Mouse (Mus musculus) MEL (cell line): ENCODE data around the gene Ppt2. TPM values are rescaled to one million over a fixed set of nuclear protein-coding genes. Genes with fewer than 3 reads are reported as not detected.
A peak's percentile ranks its signal among the peaks of the same experiment; 100 is the strongest.

ENCODE experiments used
- DNase-seq: peaks from one replicate; pipeline ENCODE4 v3.0.0; 2011; ENCODE audit warnings: low read depth, low spot score
- H3K27ac ChIP-seq: 2 replicates; pipeline ENCODE4 v1.5.1; 2012; ENCODE audit warnings: low read depth, mild to moderate bottlenecking, control low read depth, low read length, moderate library complexity; ENCODE audit not compliant: control insufficient read depth
- H3K27me3 ChIP-seq, 2 experiments: fragments of 150-350 bp in 1 of 2; sonication (generic) in 1 of 2; 2 replicates each; pipeline ENCODE4 v1.6.1; 2012; ENCODE audit warnings: low read length in 2 of 2, mild to moderate bottlenecking in 2 of 2, improper control_type of control experiment in 1 of 2, moderate library complexity in 1 of 2; ENCODE audit not compliant: insufficient read depth in 2 of 2, control insufficient read depth in 1 of 2
- H3K36me3 ChIP-seq, 2 experiments: 2 replicates each; pipeline ENCODE4 v1.6.1; 2012 to 2014; ENCODE audit warnings: low read length in 2 of 2, improper control_type of control experiment in 1 of 2, inconsistent platforms in 1 of 2, mild to moderate bottlenecking in 1 of 2; ENCODE audit not compliant: insufficient read depth in 2 of 2, control insufficient read depth in 1 of 2
- H3K4me1 ChIP-seq, 2 experiments: fragments of 150-350 bp in 1 of 2; sonication (generic) in 1 of 2; 2 replicates each; pipeline ENCODE4 v1.6.1; 2012; ENCODE audit warnings: low read length in 2 of 2, improper control_type of control experiment in 1 of 2, mild to moderate bottlenecking in 1 of 2; ENCODE audit not compliant: insufficient read depth in 2 of 2, control insufficient read depth in 1 of 2
- H3K4me3 ChIP-seq, 2 experiments: fragments of 150-350 bp in 1 of 2; sonication (generic) in 1 of 2; 2 replicates each; pipeline ENCODE4 v1.5.1; 2012; ENCODE audit warnings: low read depth in 2 of 2, low read length in 2 of 2, mild to moderate bottlenecking in 2 of 2, moderate library complexity in 2 of 2, control low read depth in 1 of 2, improper control_type of control experiment in 1 of 2; ENCODE audit not compliant: control insufficient read depth in 1 of 2, insufficient read depth in 1 of 2
- H3K79me2 ChIP-seq: 2 replicates; pipeline ENCODE4 v1.6.1; 2012; ENCODE audit warnings: mild to moderate bottlenecking, low read length, moderate library complexity; ENCODE audit not compliant: control insufficient read depth, poor library complexity, insufficient read depth
- H3K9ac ChIP-seq: 2 replicates; pipeline ENCODE4 v1.6.1; 2012; ENCODE audit warnings: low read depth, mild to moderate bottlenecking, control low read depth, low read length, moderate library complexity; ENCODE audit not compliant: control insufficient read depth, poor library complexity, severe bottlenecking
- H3K9me3 ChIP-seq: fragments of 150-350 bp; sonication (generic); replicated peaks from 2 replicates; pipeline ENCODE4 v1.6.1; 2012; ENCODE audit warnings: mild to moderate bottlenecking, low read length, improper control_type of control experiment, moderate library complexity; ENCODE audit not compliant: insufficient read depth
- BHLHE40 ChIP-seq: IDR thresholded peaks from 2 replicates; pipeline ENCODE4 v1.6.1; 2012; ENCODE audit warnings: low read depth, mild to moderate bottlenecking, inconsistent platforms, low read length, improper control_type of control experiment, borderline replicate concordance
- CHD1 ChIP-seq: IDR thresholded peaks from 2 replicates; pipeline ENCODE4 v1.6.1; 2012; ENCODE audit warnings: low read depth, mild to moderate bottlenecking, inconsistent platforms, low read length, improper control_type of control experiment
- CHD2 ChIP-seq: IDR thresholded peaks from 2 replicates; pipeline ENCODE4 v1.6.1; 2011; ENCODE audit warnings: low read length, improper control_type of control experiment
- CTCF ChIP-seq, 3 experiments: IDR thresholded peaks in 2 of 3; conservative IDR thresholded peaks in 1 of 3; 2 replicates each; pipeline ENCODE4 v1.5.1; 2011 to 2012; ENCODE audit warnings: low read length in 3 of 3, low read depth in 2 of 3, mild to moderate bottlenecking in 2 of 3, improper control_type of control experiment in 1 of 3, inconsistent platforms in 1 of 3, mixed read lengths in 1 of 3, moderate library complexity in 1 of 3; ENCODE audit not compliant: control insufficient read depth in 1 of 3, insufficient read depth in 1 of 3, poor library complexity in 1 of 3, severe bottlenecking in 1 of 3
- E2F4 ChIP-seq: IDR thresholded peaks from 2 replicates; pipeline ENCODE4 v1.6.1; 2011; ENCODE audit warnings: low read depth, low read length, improper control_type of control experiment, borderline replicate concordance
- ELF1 ChIP-seq: IDR thresholded peaks from 2 replicates; pipeline ENCODE4 v1.6.1; 2014; ENCODE audit warnings: low read depth, mild to moderate bottlenecking, inconsistent platforms, low read length, improper control_type of control experiment, moderate library complexity
- GABPA ChIP-seq: IDR thresholded peaks from 2 replicates; pipeline ENCODE4 v1.6.1; 2012; ENCODE audit warnings: low read depth, mild to moderate bottlenecking, inconsistent platforms, low read length, improper control_type of control experiment, moderate library complexity
- GATA1 ChIP-seq: IDR thresholded peaks from 2 replicates; pipeline ENCODE4 v1.6.1; 2011; ENCODE audit warnings: low read depth, low read length, improper control_type of control experiment
- JUND ChIP-seq: IDR thresholded peaks from 2 replicates; pipeline ENCODE4 v1.6.1; 2011; ENCODE audit warnings: low read depth, mild to moderate bottlenecking, improper control_type of control experiment, low read length
- MAFK ChIP-seq: IDR thresholded peaks from 2 replicates; pipeline ENCODE4 v1.6.1; 2011; ENCODE audit warnings: low read depth, mild to moderate bottlenecking, low read length, improper control_type of control experiment, borderline replicate concordance
- MAX ChIP-seq: IDR thresholded peaks from 2 replicates; pipeline ENCODE4 v1.6.1; 2011; ENCODE audit warnings: low read length, improper control_type of control experiment
- MAZ ChIP-seq: IDR thresholded peaks from 2 replicates; pipeline ENCODE4 v1.6.1; 2012; ENCODE audit warnings: low read depth, mild to moderate bottlenecking, inconsistent platforms, low read length, improper control_type of control experiment
- MEF2A ChIP-seq: IDR thresholded peaks from 2 replicates; pipeline ENCODE4 v1.6.1; 2014; ENCODE audit warnings: low read depth, mild to moderate bottlenecking, inconsistent platforms, low read length, improper control_type of control experiment; ENCODE audit not compliant: poor library complexity, insufficient replicate concordance, severe bottlenecking; ENCODE audit errors: extremely low read depth
- MYB ChIP-seq: IDR thresholded peaks from 2 replicates; pipeline ENCODE4 v1.6.1; 2011; ENCODE audit warnings: mild to moderate bottlenecking, low read depth, low read length, improper control_type of control experiment
- POLR2A ChIP-seq, 2 experiments: IDR thresholded peaks; 2 replicates each; pipeline ENCODE4 v1.6.1; 2011 to 2012; ENCODE audit warnings: low read length in 2 of 2, mild to moderate bottlenecking in 2 of 2, control low read depth in 1 of 2, improper control_type of control experiment in 1 of 2, low read depth in 1 of 2, moderate library complexity in 1 of 2; ENCODE audit not compliant: control insufficient read depth in 1 of 2, insufficient read depth in 1 of 2, poor library complexity in 1 of 2
- POLR2AphosphoS5 ChIP-seq: IDR thresholded peaks from 2 replicates; pipeline ENCODE4 v1.6.1; 2012; ENCODE audit warnings: low read depth, borderline replicate concordance, mild to moderate bottlenecking, inconsistent platforms, low read length, moderate library complexity, mixed read lengths
- RAD21 ChIP-seq: IDR thresholded peaks from 2 replicates; pipeline ENCODE4 v1.6.1; 2011; ENCODE audit warnings: mild to moderate bottlenecking, low read depth, low read length, improper control_type of control experiment
- SIN3A ChIP-seq: IDR thresholded peaks from 2 replicates; pipeline ENCODE4 v1.6.1; 2012; ENCODE audit warnings: low read length, improper control_type of control experiment, inconsistent platforms
- SMC3 ChIP-seq: IDR thresholded peaks from 2 replicates; pipeline ENCODE4 v1.6.1; 2011; ENCODE audit warnings: low read depth, low read length, improper control_type of control experiment
- TAL1 ChIP-seq: IDR thresholded peaks from 2 replicates; pipeline ENCODE4 v1.6.1; 2012; ENCODE audit warnings: mild to moderate bottlenecking, inconsistent platforms, low read length, moderate library complexity, mixed read lengths
- UBTF ChIP-seq: IDR thresholded peaks from 2 replicates; pipeline ENCODE4 v1.6.1; 2012; ENCODE audit warnings: low read depth, mild to moderate bottlenecking, inconsistent platforms, low read length, improper control_type of control experiment, moderate library complexity, borderline replicate concordance; ENCODE audit not compliant: insufficient read depth
- USF1 ChIP-seq: IDR thresholded peaks from 2 replicates; pipeline ENCODE4 v1.6.1; 2014; ENCODE audit warnings: low read depth, mild to moderate bottlenecking, inconsistent platforms, low read length, improper control_type of control experiment, moderate library complexity
- ZC3H11A ChIP-seq: IDR thresholded peaks from 2 replicates; pipeline ENCODE4 v1.6.1; 2012; ENCODE audit warnings: low read depth, mild to moderate bottlenecking, inconsistent platforms, low read length, improper control_type of control experiment
- ZKSCAN1 ChIP-seq: IDR thresholded peaks from 2 replicates; pipeline ENCODE4 v1.6.1; 2012; ENCODE audit warnings: low read depth, mild to moderate bottlenecking, inconsistent platforms, low read length, improper control_type of control experiment, moderate library complexity
- ZMIZ1 ChIP-seq: IDR thresholded peaks from 2 replicates; pipeline ENCODE4 v1.6.1; 2012; ENCODE audit warnings: low read depth, mild to moderate bottlenecking, inconsistent platforms, low read length, improper control_type of control experiment, moderate library complexity
- ZNF384 ChIP-seq: IDR thresholded peaks from 2 replicates; pipeline ENCODE4 v1.6.1; 2012; ENCODE audit warnings: low read depth, mild to moderate bottlenecking, inconsistent platforms, low read length, improper control_type of control experiment
- polyA plus RNA-seq, 2 experiments: library from polyadenylated mRNA; stranded (reverse) in 1 of 2; unstranded in 1 of 2; fragments of >175 nt in 1 of 2; fragments of >200 nt in 1 of 2; gene quantifications; 2 replicates each; pipeline versions ENCODE4 v1.2.1 to v1.2.4; 2012; ENCODE audit warnings: low replicate concordance in 2 of 2, low read depth in 1 of 2; ENCODE audit not compliant: insufficient read length in 2 of 2, insufficient read depth in 1 of 2, missing spikeins in 1 of 2
- total RNA-seq: library from RNA; depleted of rRNA; stranded (reverse); fragments of 300-350 nt; gene quantifications from 2 replicates; pipeline ENCODE4 v1.2.3, GENCODE M21; 2012

Ppt2 gene
- total and polyA plus RNA-seq, 3 experiments = 29.2 to 147 (median 67.1) TPM

DNA sequence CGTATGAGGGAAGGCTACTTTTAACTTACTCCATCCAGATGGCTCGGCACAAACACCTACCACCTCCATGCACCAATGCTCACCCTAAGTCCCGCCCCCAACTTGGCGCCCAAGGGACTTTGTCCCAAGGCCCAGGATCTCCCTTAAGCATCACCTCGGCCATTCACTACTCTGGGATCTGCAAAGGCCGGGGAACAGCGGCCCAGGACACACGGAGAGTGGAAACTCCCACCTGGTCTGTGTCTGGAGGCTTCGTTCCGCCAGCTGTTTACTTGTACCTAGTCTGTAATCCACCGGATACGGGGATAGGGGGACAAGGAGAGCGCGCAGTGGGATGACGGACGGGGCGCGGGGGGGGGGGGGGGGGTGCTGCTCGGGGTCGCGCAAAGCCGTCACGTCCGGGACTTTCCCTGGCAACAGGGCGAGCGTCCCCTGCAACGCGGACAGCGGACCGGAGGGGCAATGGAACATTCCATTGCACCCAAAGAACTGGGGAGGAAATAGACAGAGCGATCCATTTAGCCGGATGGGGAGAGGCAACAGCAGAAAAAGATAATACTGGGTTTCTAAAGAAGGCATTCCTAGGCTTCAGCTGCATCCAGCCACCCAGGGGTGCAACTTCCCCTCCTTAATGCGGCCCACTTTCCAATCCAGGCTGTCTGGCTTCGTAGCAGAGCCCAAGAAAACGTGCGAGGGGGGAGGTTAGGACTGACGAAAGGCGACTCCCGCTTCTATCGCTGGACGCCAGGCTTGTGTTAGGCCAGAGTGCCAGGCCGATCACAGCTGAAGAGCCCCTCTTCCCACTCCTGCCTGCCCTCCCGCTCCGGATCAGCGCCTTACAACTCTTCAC, 992 bp downstream of the Ppt2 start (continued):
- TF ChIP-seq MYB = no peak
- peak; percentile 99 for TF ChIP-seq CHD1
- TF ChIP-seq ZMIZ1 = peak; percentile 45
- no peak for TF ChIP-seq RAD21
- TF ChIP-seq CTCF (IDR thresholded peaks at IDR 0.05 in 2 of 3, conservative IDR thresholded peaks at IDR 0.05 in 1 of 3; ENCODE audit: control insufficient read depth in 1 of 3, insufficient read depth in 1 of 3, low read depth in 2 of 3, low read length in 3 of 3, poor library complexity in 1 of 3, severe bottlenecking in 1 of 3) = no peak
- no peak for TF ChIP-seq GABPA
- no peak for TF ChIP-seq JUND
- no peak; the same call in 1 of the 2 replicates for TF ChIP-seq TAL1
- TF ChIP-seq MEF2A = no peak
- TF ChIP-seq ZC3H11A = no peak
- TF ChIP-seq MAX = peak; percentile 69
- peak; percentile 49 to 79; a peak in 3 of 4 replicates for TF ChIP-seq POLR2A (IDR thresholded peaks at IDR 0.05; ENCODE audit: control insufficient read depth in 1 of 2, insufficient read depth in 1 of 2, low read depth in 1 of 2, low read length in 2 of 2, poor library complexity in 1 of 2)
- no peak for TF ChIP-seq CHD2
- peak; percentile 88 for TF ChIP-seq MAZ
- no peak for TF ChIP-seq ZKSCAN1
- no peak for TF ChIP-seq USF1
- TF ChIP-seq GATA1 = peak; percentile 46; the same call in 1 of the 2 replicates
- peak; percentile 50 for TF ChIP-seq ELF1
- no peak for TF ChIP-seq E2F4
- peak; percentile 97 for TF ChIP-seq SIN3A
- TF ChIP-seq ZNF384 = no peak
- TF ChIP-seq, all 39 proteins: peak for 18

DNA sequence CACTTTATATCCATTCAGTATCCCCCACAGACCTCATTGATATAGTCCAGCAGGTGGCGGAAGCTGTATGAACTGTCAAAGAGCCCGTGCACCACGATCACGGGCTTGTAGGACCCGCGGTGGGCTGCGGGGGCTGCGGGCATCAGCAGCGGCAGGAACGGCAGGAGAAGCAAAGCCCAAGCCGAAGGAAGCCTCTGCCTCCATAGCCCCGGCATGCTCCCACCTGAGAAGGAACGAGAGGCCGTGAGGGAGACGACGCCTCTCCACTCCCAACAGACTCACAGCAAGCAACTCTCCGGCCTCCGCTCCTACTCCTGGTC, 1.6 kb downstream of the Ppt2 start:
- Histone ChIP-seq H3K79me2 (peaks cover 16% of the 10 kb centered on the region), H3K27ac (peak overlapping the region; percentile 84), H3K27me3 (no peaks in the 10 kb centered on the region; a peak in 1 of 4 replicates), H3K4me3 (peak overlapping the region; percentile 91 to 92), H3K36me3 (peaks cover 0 to 21% of the 10 kb centered on the region in 2 experiments; a peak in 3 of 4 replicates), H3K9ac (peak overlapping the region; percentile 86), H3K4me1 (peaks cover 2 to 38% of the 10 kb centered on the region in 2 experiments; a peak in 3 of 4 replicates), H3K9me3 (no peaks in the 10 kb centered on the region)
- TF ChIP-seq UBTF (no peak), MAFK (no peak), BHLHE40 (no peak), SMC3 (peak; percentile 55), POLR2AphosphoS5 (no peak), CTCF (IDR thresholded peaks at IDR 0.05 in 2 of 3, conservative IDR thresholded peaks at IDR 0.05 in 1 of 3; ENCODE audit: control insufficient read depth in 1 of 3, insufficient read depth in 1 of 3, low read depth in 2 of 3, low read length in 3 of 3, poor library complexity in 1 of 3, severe bottlenecking in 1 of 3) (peak in 2 of 3 experiments; percentile 34 to 46; a peak in 4 of 6 replicates), ZC3H11A (no peak; the same call in 1 of the 2 replicates), MAX (peak; percentile 7; the same call in 1 of the 2 replicates), RAD21 (peak; percentile 17)
- DNase-seq = peak; percentile 70
